Mouse (Mus musculus) forebrain, embryonic 14.5 days (tissue): ENCODE results near the gene Klf11. TPM values are rescaled to one million over a fixed set of nuclear protein-coding genes. Genes with fewer than 3 reads are reported as not detected.

Experiments used
- ATAC-seq: fragments of 200-750 bp; cut with Nextera tagmentation; 2 replicates; pipeline ENCODE4 v1.8.0; 2017; ENCODE audit warnings: mild to moderate bottlenecking, moderate library complexity
- DNase-seq: peaks from one replicate; pipeline ENCODE4 v3.0.0-alpha.2; 2015; ENCODE audit warnings: low spot score
- H3K27ac ChIP-seq: fragments of 300-500 bp; sonication (generic); 2 replicates; pipeline ENCODE4 v1.5.1; 2014; ENCODE audit warnings: low read depth, mild to moderate bottlenecking, control low read depth, low read length, moderate library complexity
- H3K27me3 ChIP-seq: fragments of 300-500 bp; sonication (generic); replicated peaks from 2 replicates; pipeline ENCODE4 v1.6.1; 2014; ENCODE audit warnings: low read length, control low read depth, mixed read lengths; ENCODE audit not compliant: control insufficient read depth, insufficient read depth
- H3K36me3 ChIP-seq: fragments of 300-500 bp; sonication (generic); 2 replicates; pipeline ENCODE4 v1.6.1; 2014; ENCODE audit warnings: low read length, control low read depth; ENCODE audit not compliant: control insufficient read depth, insufficient read depth
- H3K4me1 ChIP-seq: fragments of 300-500 bp; sonication (generic); 2 replicates; pipeline ENCODE4 v1.6.1; 2014; ENCODE audit warnings: antibody characterized with exemption, low read length, control low read depth; ENCODE audit not compliant: control insufficient read depth, insufficient read depth
- H3K4me2 ChIP-seq: fragments of 300-500 bp; sonication (generic); 2 replicates; pipeline ENCODE4 v1.6.1; 2014; ENCODE audit warnings: mild to moderate bottlenecking, control low read depth, low read length
- H3K4me3 ChIP-seq: fragments of 300-500 bp; sonication (generic); 2 replicates; pipeline ENCODE4 v1.5.1; 2014; ENCODE audit warnings: low read depth, low read length, control low read depth
- H3K9ac ChIP-seq: fragments of 300-500 bp; sonication (generic); 2 replicates; pipeline ENCODE4 v1.6.1; 2014; ENCODE audit warnings: mild to moderate bottlenecking, low read length, control low read depth, moderate library complexity
- H3K9me3 ChIP-seq: fragments of 300-500 bp; sonication (generic); replicated peaks from 2 replicates; pipeline ENCODE4 v1.6.1; 2016; ENCODE audit warnings: low read length, control low read depth, mixed read lengths; ENCODE audit not compliant: control insufficient read depth
- WGBS: fragments of 180-500 bp; shearing (Covaris S2); extraction: QIAGEN DNeasy Blood & Tissue Kit; methylation state at CpG from one replicate; pipeline ENCODE4 v1.1.7; 2014; 5-methylcytosine and 5-hydroxymethylcytosine counted together
- polyA plus RNA-seq: library from polyadenylated mRNA; unstranded; fragments of >200 nt; fragmentation: Nextera tagmentation; extraction: Ambion mirVana; gene quantifications from 2 replicates; pipeline ENCODE4 v1.2.1, GENCODE M21; 2014

Gene Klf11
- polyA plus RNA-seq, 1 experiment from 2014 or later, result 14.8 TPM

DNA sequence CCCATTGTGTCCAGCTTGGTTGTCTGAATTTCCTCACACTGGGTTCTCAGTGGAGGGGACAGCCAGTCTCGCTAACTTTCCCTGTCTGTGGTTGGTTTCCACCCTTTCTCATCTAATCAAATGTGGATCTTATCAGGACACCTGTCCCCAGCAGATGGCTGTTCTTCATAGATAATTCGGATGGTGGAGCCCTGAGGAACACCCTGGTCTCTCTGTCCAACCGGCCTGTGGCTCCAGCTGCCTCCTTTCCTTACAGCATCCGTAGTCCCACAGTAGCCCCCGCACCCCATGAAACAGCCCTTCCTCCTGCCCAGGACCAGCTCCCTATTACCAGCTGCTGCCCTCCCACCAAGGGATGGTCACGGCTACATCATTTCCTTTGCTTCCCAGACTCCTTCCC, 5.2 kb upstream of the Klf11 start:
- H3K4me1 ChIP-seq, result 0 out of 2 replicates have a peak, but pooled peaks cover 7% of the 10 kb centered on the region
- DNase-seq, result no peak
- no peak overlapping the region for H3K9ac ChIP-seq
- H3K4me3 ChIP-seq, result no peak overlapping the region
- 87% methylated on average over 6 of the region's 6 CpGs for WGBS
- no peak for ATAC-seq
- no peaks in the 10 kb centered on the region for H3K36me3 ChIP-seq
- no peaks in the 10 kb centered on the region for H3K27me3 ChIP-seq
- no peak overlapping the region for H3K27ac ChIP-seq
- no peak overlapping the region for H3K4me2 ChIP-seq
- no peaks in the 10 kb centered on the region for H3K9me3 ChIP-seq

GRCm38 (mm10) chr12:24648094-24648493, 3.0 kb upstream of the Klf11 start:
- H3K27me3 ChIP-seq, result no peaks in the 10 kb centered on the region
- no peak overlapping the region for H3K4me3 ChIP-seq
- H3K9ac ChIP-seq, result no peak overlapping the region
- ATAC-seq (no peak), DNase-seq (no peak)
- 71% methylated on average over 1 of the region's 1 CpGs for WGBS
- H3K4me1 ChIP-seq, result peaks cover 9% of the 10 kb centered on the region
- H3K36me3 ChIP-seq, result no peaks in the 10 kb centered on the region
- no peaks in the 10 kb centered on the region for H3K9me3 ChIP-seq
- H3K27ac ChIP-seq, result no peak overlapping the region
- no peak overlapping the region for H3K4me2 ChIP-seq

GRCm38 (mm10) chr12:24650415-24651062, 535 bp upstream of the Klf11 start:
- Histone ChIP-seq H3K9ac (peak overlapping the region; percentile 58), H3K4me2 (peak overlapping the region; percentile 54), H3K4me3 (peak overlapping the region; percentile 85), H3K4me1 (peaks cover 9% of the 10 kb centered on the region), H3K36me3 (peaks cover 23% of the 10 kb centered on the region), H3K9me3 (no peaks in the 10 kb centered on the region), H3K27me3 (no peaks in the 10 kb centered on the region), H3K27ac (peak overlapping the region; percentile 15)
- DNase-seq (no peak), ATAC-seq (peak; percentile 21)
- 2% methylated on average over 21 of the region's 22 CpGs for WGBS

DNA sequence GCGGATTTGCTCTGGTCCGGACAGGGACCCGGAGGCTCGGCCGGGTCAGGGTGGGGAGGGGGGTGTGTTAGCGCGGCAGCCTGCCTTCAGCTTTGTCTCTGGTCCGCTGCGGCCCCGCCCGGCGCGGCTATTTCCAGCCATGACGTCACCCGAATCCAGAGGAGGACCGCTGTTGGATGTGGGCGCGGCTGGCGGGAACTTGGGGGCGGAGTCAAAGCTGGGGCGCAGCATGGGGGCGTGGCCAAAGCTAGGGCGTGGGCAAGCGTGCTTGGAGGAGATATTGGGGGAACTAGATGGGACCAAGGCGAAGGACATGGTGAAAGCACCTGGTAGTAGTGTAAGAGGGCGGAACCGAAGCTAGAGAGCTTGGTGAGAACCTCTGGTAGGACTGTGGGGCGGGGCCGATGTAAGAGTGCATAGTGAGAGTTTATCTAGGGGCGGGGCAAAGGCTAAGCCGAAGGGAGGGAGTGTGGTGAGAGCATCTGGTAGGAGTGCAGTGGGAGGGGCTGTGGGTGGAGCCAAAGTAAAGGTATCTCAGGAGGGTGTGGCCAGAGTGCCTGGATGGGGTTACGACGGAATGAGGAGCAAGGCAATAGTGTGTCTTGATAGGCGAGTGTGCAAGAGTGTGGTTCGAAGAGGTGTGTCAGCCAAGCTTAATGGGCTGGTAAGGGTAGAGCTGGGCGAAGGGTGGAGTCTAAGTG, 718 bp downstream of the Klf11 start:
- peak overlapping the region; percentile 54 for H3K4me2 ChIP-seq
- ATAC-seq, result peak; percentile 80
- H3K9ac ChIP-seq, result peak overlapping the region; percentile 89
- peaks cover 9% of the 10 kb centered on the region for H3K4me1 ChIP-seq
- H3K27me3 ChIP-seq, result no peaks in the 10 kb centered on the region
- H3K36me3 ChIP-seq, result peaks cover 30% of the 10 kb centered on the region
- H3K4me3 ChIP-seq, result peak overlapping the region; percentile 85
- WGBS, result 1% methylated on average over 36 of the region's 36 CpGs
- no peaks in the 10 kb centered on the region for H3K9me3 ChIP-seq
- peak overlapping the region; percentile 90 for H3K27ac ChIP-seq
- peak; percentile 91 for DNase-seq

DNA sequence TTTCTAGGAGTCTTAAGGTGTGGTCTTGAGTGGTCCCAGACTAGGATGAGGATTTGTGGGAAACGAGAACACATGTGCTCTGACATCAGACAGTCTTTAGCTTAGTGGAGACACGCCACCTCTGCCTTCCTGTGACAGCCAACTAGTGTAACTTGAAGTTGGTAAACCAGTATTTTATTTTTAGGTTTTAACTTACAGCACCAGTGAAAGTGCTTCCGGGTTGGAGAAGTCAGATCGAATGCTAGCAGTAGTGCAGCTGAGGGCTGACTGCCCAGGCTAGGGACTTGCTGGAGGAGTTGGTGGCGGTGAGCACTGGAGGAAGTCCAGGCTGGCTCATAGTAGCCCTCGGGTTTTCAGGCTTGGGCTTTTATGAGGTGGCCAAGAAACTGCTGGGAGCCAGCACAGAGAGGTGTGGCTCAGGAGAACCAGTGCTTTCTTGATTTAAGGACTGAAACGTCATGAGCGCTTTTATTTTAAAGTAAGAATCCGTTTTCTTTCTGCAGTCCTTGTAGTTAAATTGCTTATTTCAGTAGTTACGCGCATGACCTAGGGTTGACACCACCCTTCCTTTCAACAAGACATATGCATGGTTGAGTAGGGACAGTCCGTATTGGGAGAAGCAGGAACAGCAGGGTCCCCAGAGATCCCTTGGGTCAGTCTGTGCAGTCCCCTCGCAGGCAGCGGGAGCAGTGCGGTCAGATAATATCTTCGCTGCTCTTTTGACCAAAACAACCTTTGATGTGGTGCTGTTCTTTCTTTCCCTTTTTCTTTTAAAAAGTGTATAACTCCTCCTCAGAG, 3.2 kb downstream of the Klf11 start:
- DNase-seq, result no peak
- no peaks in the 10 kb centered on the region for H3K27me3 ChIP-seq
- no peaks in the 10 kb centered on the region for H3K9me3 ChIP-seq
- H3K4me1 ChIP-seq, result peaks cover 9% of the 10 kb centered on the region
- peaks cover 38% of the 10 kb centered on the region for H3K36me3 ChIP-seq
- no peak overlapping the region for H3K27ac ChIP-seq
- H3K4me3 ChIP-seq, result no peak overlapping the region
- ATAC-seq, result no peak
- no peak overlapping the region for H3K9ac ChIP-seq
- no peak overlapping the region for H3K4me2 ChIP-seq
- WGBS, result 88% methylated on average over 16 of the region's 16 CpGs

- H3K9ac ChIP-seq, result no peak overlapping the region
- H3K4me2 ChIP-seq, result no peak overlapping the region
- no peaks in the 10 kb centered on the region for H3K9me3 ChIP-seq
- no peak for DNase-seq
- ATAC-seq, result no peak
- peaks cover 53% of the 10 kb centered on the region for H3K36me3 ChIP-seq
- no peak overlapping the region for H3K27ac ChIP-seq
- no peaks in the 10 kb centered on the region for H3K27me3 ChIP-seq
- no peak overlapping the region for H3K4me3 ChIP-seq
- WGBS, result 79% methylated on average over 3 of the region's 3 CpGs
- peaks cover 9% of the 10 kb centered on the region for H3K4me1 ChIP-seq
Observed at GRCm38 (mm10) chr12:24656436-24656835, 5.4 kb downstream of the Klf11 start.

- Histone ChIP-seq H3K9ac (no peak overlapping the region), H3K27ac (no peak overlapping the region), H3K36me3 (peaks cover 60% of the 10 kb centered on the region), H3K4me2 (no peak overlapping the region), H3K27me3 (no peaks in the 10 kb centered on the region), H3K4me3 (no peak overlapping the region), H3K9me3 (no peaks in the 10 kb centered on the region), H3K4me1 (no peaks in the 10 kb centered on the region)
- ATAC-seq (no peak), DNase-seq (no peak)
- WGBS, result 90% methylated on average over 4 of the region's 4 CpGs
Observed at GRCm38 (mm10) chr12:24658998-24659397, 7.9 kb downstream of the Klf11 start.

GRCm38 (mm10) chr12:24659923-24660322, 8.8 kb downstream of the Klf11 start:
- ATAC-seq, result no peak
- no peak for DNase-seq
- Histone ChIP-seq H3K27ac (no peak overlapping the region), H3K4me3 (no peak overlapping the region), H3K4me2 (no peak overlapping the region), H3K9ac (no peak overlapping the region), H3K4me1 (no peaks in the 10 kb centered on the region), H3K27me3 (no peaks in the 10 kb centered on the region), H3K36me3 (peaks cover 51% of the 10 kb centered on the region), H3K9me3 (no peaks in the 10 kb centered on the region)
- 91% methylated on average over 9 of the region's 9 CpGs for WGBS
